ENCODE assay signal across 7 mouse cellular contexts in the genomic region with DNA sequence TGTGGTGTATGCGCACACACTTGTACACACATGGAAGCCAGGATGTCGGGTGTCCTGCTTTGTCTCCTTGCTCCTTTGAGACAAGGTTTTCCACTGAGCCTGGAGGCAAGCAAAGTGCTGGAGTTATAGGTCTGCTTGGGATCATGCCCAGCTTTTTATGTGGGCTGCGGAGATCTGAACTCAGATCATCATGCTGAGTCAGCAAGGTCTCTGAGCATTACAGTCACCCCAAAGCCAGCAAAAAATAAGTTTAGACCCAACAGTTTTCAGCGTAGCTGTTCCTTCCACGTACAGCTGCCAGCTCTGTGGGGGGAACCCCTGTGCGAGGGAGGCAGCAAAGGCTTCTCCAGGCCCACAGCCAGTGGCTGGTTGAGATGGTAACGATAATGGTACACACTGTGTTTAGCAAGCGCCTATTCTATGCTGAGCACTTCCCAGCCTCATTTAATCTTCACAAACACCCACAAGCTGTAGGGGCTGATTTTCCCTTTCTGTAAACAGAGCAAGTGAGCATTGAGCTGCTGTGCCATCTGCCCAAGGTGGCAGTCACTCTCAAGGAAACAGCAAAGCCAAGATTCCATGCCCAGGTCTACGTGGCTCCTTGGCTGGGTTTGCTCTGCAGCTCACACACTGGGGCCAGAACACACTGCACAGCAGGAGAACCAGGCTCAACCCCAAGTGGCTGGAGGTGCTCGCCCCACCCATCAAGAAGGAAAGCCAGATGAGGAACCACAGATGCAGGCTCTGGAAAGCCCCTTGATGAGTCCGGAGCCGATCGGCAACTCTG.
A peak's percentile ranks its signal among the peaks of the same experiment; 100 is the strongest.
DNase-seq lines count a peak whose midpoint lies in the region; ATAC-seq lines count a peak whose summit lies in the region.

No protein-coding gene starts in this region.

- peak; percentile 88 for ATAC-seq in frontal cortex, adult (ENCODE audit: low TSS enrichment)

- DNase-seq in right cerebral cortex, adult 18-20 months, result peak; percentile 90
- no peak for DNase-seq in right cerebral cortex, postnatal 4 days
- DNase-seq in left cerebral cortex, adult 9 months (ENCODE audit: low spot score in 2 of 2), result peak; percentile 83 to 87
- DNase-seq in telencephalon, adult 2 months (ENCODE audit: low read depth, low spot score), result peak; percentile 92
- no peak for DNase-seq in thymus, postnatal 4 days
- no peak for DNase-seq in kidney, postnatal 36 days

Comparison
In these comparisons a context has a peak if more than half of its experiments do, and no peak if none do; other contexts are left out.
1. DNase-seq: peak in right cerebral cortex, adult 18-20 months (single experiment), left cerebral cortex, adult 9 months (2 of 2) and telencephalon, adult 2 months (single experiment); none in right cerebral cortex, postnatal 4 days (single experiment), thymus, postnatal 4 days (single experiment) and kidney, postnatal 36 days (0 of 2).